Mouse (Mus musculus) small intestine, adult 2 months (tissue): ENCODE results near the gene Ccdc18. TPM values are rescaled to one million over a fixed set of nuclear protein-coding genes. Genes with fewer than 3 reads are reported as not detected.
"Not testable (repeated sequence)": the region's sequence is repeated elsewhere in the genome, so short reads cannot be mapped to it uniquely, and the experiment has no call there.

Source experiments
- H3K27ac ChIP-seq: fragments of 200-500 bp; 2 replicates; pipeline ENCODE4 v1.5.1; 2012; ENCODE audit warnings: low read depth, low read length, control low read depth, inconsistent platforms; ENCODE audit not compliant: insufficient read depth
- H3K27me3 ChIP-seq: fragments of 200-500 bp; 2 replicates; pipeline ENCODE4 v1.6.1; 2012; ENCODE audit warnings: mild to moderate bottlenecking, moderate library complexity, low read length, inconsistent platforms; ENCODE audit not compliant: control insufficient read depth, insufficient read depth
- H3K36me3 ChIP-seq: fragments of 200-500 bp; 2 replicates; pipeline ENCODE4 v1.6.1; 2012; ENCODE audit warnings: mild to moderate bottlenecking, low read length, control low read depth, inconsistent platforms; ENCODE audit not compliant: control insufficient read depth, insufficient read depth
- H3K4me1 ChIP-seq: fragments of 200-500 bp; 2 replicates; pipeline ENCODE4 v1.6.1; 2012; ENCODE audit warnings: low read length, inconsistent platforms, mixed read lengths; ENCODE audit not compliant: control insufficient read depth, insufficient read depth, insufficient read length
- H3K4me3 ChIP-seq: fragments of 200-500 bp; 2 replicates; pipeline ENCODE4 v1.5.1; 2012; ENCODE audit warnings: low read depth, mild to moderate bottlenecking, control low read depth, inconsistent platforms, low read length, moderate library complexity
- CTCF ChIP-seq: fragments of 200-500 bp; IDR thresholded peaks from 2 replicates; pipeline ENCODE4 v1.5.1; 2012; ENCODE audit warnings: low read depth, mild to moderate bottlenecking, control low read depth, inconsistent platforms, low read length, moderate library complexity, mixed read lengths; ENCODE audit not compliant: insufficient replicate concordance, insufficient read length; ENCODE audit errors: extremely low read depth
- POLR2A ChIP-seq: fragments of 200-500 bp; IDR thresholded peaks from 2 replicates; pipeline ENCODE4 v1.6.1; 2012; ENCODE audit warnings: low read depth, mild to moderate bottlenecking, control low read depth, inconsistent platforms, low read length, moderate library complexity
- WGBS: fragments of 180-500 bp; shearing (Covaris S2); methylation state at CpG from one replicate; pipeline ENCODE4 v1.1.7; 2018; 5-methylcytosine and 5-hydroxymethylcytosine counted together
- polyA plus RNA-seq: library from polyadenylated mRNA; depleted of rRNA; stranded (reverse); fragments of >200 nt; gene quantifications from 2 replicates; pipeline ENCODE4 v1.2.3, GENCODE M21; 2012; rRNA removed

The Ccdc18 gene
- not detected in 2 replicates for polyA plus RNA-seq

GRCm38 (mm10) chr5:108132441-108133243, at the start of gene Ccdc18, which contains the start of gene Tmed5:
Ccdc18 (plus strand) TSS chr5:108132875.
Tmed5 (minus strand) TSS chr5:108132620.
- no peaks in the 10 kb centered on the region for H3K27me3 ChIP-seq
- peak within 1 kb of the TSS; percentile 77 for H3K27ac ChIP-seq
- peak within 1 kb of the TSS; percentile 86 for H3K4me3 ChIP-seq
- WGBS: under 1% methylated on average over 65 of the region's 65 CpGs
- TF ChIP-seq CTCF (no peak), POLR2A (peak; percentile 82)
- peaks cover 3% of the 10 kb centered on the region; the same call in 1 of the 2 replicates for H3K4me1 ChIP-seq
- H3K36me3 ChIP-seq: peaks cover 9% of the 10 kb centered on the region

GRCm38 (mm10) chr5:108085440-108085839, 47.2 kb upstream of the Ccdc18 start:
- no peak overlapping the region for H3K4me3 ChIP-seq
- WGBS: 92% methylated on average over 2 of the region's 2 CpGs
- no peaks in the 10 kb centered on the region for H3K27me3 ChIP-seq
- no peak overlapping the region for H3K27ac ChIP-seq
- TF ChIP-seq CTCF (no peak), POLR2A (no peak)
- peaks cover 41% of the 10 kb centered on the region for H3K36me3 ChIP-seq
- no peaks in the 10 kb centered on the region for H3K4me1 ChIP-seq

- not testable (repeated sequence) for H3K4me3 ChIP-seq, H3K27me3 ChIP-seq, H3K27ac ChIP-seq, H3K4me1 ChIP-seq
- peaks cover 44% of the 10 kb centered on the region for H3K36me3 ChIP-seq
- WGBS: 93% methylated on average over 8 of the region's 8 CpGs
These were observed 39.9 kb upstream of the Ccdc18 start for GRCm38 (mm10) chr5:108092731-108093130.

- no peak overlapping the region for H3K4me3 ChIP-seq
- no peaks in the 10 kb centered on the region for H3K27me3 ChIP-seq
- WGBS: 92% methylated on average over 3 of the region's 3 CpGs
- no peaks in the 10 kb centered on the region for H3K4me1 ChIP-seq
- no peak for TF ChIP-seq POLR2A
- TF ChIP-seq CTCF: no peak
- H3K36me3 ChIP-seq: peaks cover 36% of the 10 kb centered on the region
- no peak overlapping the region for H3K27ac ChIP-seq
These were observed 35.0 kb upstream of the Ccdc18 start for GRCm38 (mm10) chr5:108097676-108098075.

- no peak overlapping the region for H3K4me3 ChIP-seq
- H3K27ac ChIP-seq: no peak overlapping the region
- H3K36me3 ChIP-seq: peaks cover 38% of the 10 kb centered on the region
- no peak for TF ChIP-seq POLR2A
- no peak for TF ChIP-seq CTCF
- H3K27me3 ChIP-seq: no peaks in the 10 kb centered on the region
- no peaks in the 10 kb centered on the region for H3K4me1 ChIP-seq
These were observed 32.5 kb upstream of the Ccdc18 start for GRCm38 (mm10) chr5:108100196-108100595.

GRCm38 (mm10) chr5:108104306-108104705, 28.4 kb upstream of the Ccdc18 start:
- TF ChIP-seq POLR2A: no peak
- TF ChIP-seq CTCF: no peak
- no peak overlapping the region for H3K27ac ChIP-seq
- WGBS: 91% methylated on average over 5 of the region's 5 CpGs
- H3K27me3 ChIP-seq: no peaks in the 10 kb centered on the region
- no peaks in the 10 kb centered on the region for H3K4me1 ChIP-seq
- H3K4me3 ChIP-seq: no peak overlapping the region
- H3K36me3 ChIP-seq: peaks cover 38% of the 10 kb centered on the region

- Histone ChIP-seq H3K4me1 (no peaks in the 10 kb centered on the region), H3K4me3 (no peak overlapping the region), H3K36me3 (peaks cover 20% of the 10 kb centered on the region), H3K27ac (no peak overlapping the region), H3K27me3 (no peaks in the 10 kb centered on the region)
- 75% methylated on average over 7 of the region's 7 CpGs for WGBS
- no peak for TF ChIP-seq POLR2A
These were observed 23.3 kb upstream of the Ccdc18 start for GRCm38 (mm10) chr5:108109346-108109745.

- H3K4me3 ChIP-seq: no peak overlapping the region
- no peaks in the 10 kb centered on the region for H3K27me3 ChIP-seq
- H3K36me3 ChIP-seq: peaks cover 7% of the 10 kb centered on the region; the same call in 1 of the 2 replicates
- H3K4me1 ChIP-seq: no peaks in the 10 kb centered on the region
- H3K27ac ChIP-seq: no peak overlapping the region
- WGBS: 94% methylated on average over 4 of the region's 4 CpGs
- no peak for TF ChIP-seq POLR2A
- TF ChIP-seq CTCF: no peak
These were observed 15.0 kb upstream of the Ccdc18 start for GRCm38 (mm10) chr5:108117693-108118092.
